Mouse (Mus musculus): ENCODE results near the gene Tnnt1. TPM values are rescaled to one million over a fixed set of nuclear protein-coding genes. Genes with fewer than 3 reads are reported as not detected.

Gene Tnnt1
- total RNA-seq, 2 experiments from 2014 or later, result 656 to 752 TPM

Other genes starting within 250 kb of the Tnnt1 start
- not detected for gene Ncr1, start 178.7 kb downstream of the Tnnt1 start, total RNA-seq (2021)
- not detected for gene Gp6, start 118.6 kb downstream of the Tnnt1 start, total RNA-seq (2021)
- gene Rdh13, start 70.7 kb downstream of the Tnnt1 start, total RNA-seq (2021), result 10 to 100 TPM; 12.6 to 15.4 TPM
- gene Eps8l1, start 55.7 kb downstream of the Tnnt1 start, total RNA-seq (2021), result 1 to 10 TPM; 1.9 to 3.5 TPM
- gene Ppp1r12c, start 14.7 kb downstream of the Tnnt1 start, total RNA-seq (2021), result 10 to 100 TPM; 15.5 to 19.0 TPM
- gene Tnni3, start 7.8 kb upstream of the Tnnt1 start, total RNA-seq (2021), result not detected
- not detected for gene Dnaaf3, start 16.1 kb upstream of the Tnnt1 start, total RNA-seq (2021)
- not detected for gene Syt5, start 31.2 kb upstream of the Tnnt1 start, total RNA-seq (2021)
- not detected for gene Ptprh, start 87.7 kb upstream of the Tnnt1 start, total RNA-seq (2021)
- gene Tmem86b, start 115.0 kb upstream of the Tnnt1 start, total RNA-seq (2021), result 1 to 10 TPM; 2.3 to 2.6 TPM
- 10 to 100 TPM; 45.8 to 46.6 TPM for gene Ppp6r1, start 142.6 kb upstream of the Tnnt1 start, total RNA-seq (2021)
- gene Hspbp1, start 168.7 kb upstream of the Tnnt1 start, total RNA-seq (2021), result 10 to 100 TPM; 22.1 to 23.9 TPM
- gene Brsk1, start 174.2 kb upstream of the Tnnt1 start, total RNA-seq (2021), result under 1 TPM; 0.50 to 0.64 TPM
- gene Tmem150b, start 208.9 kb upstream of the Tnnt1 start, total RNA-seq (2021), result not detected
- gene Kmt5c, start 223.7 kb upstream of the Tnnt1 start, total RNA-seq (2021), result 1 to 10 TPM; 5.5 to 5.6 TPM
- gene Cox6b2, start 236.7 kb upstream of the Tnnt1 start, total RNA-seq (2021), result 1 to 10 TPM in 1 of 2 experiments, under 1 TPM in 1; 0.87 to 1.3 TPM